In the genomic region with DNA sequence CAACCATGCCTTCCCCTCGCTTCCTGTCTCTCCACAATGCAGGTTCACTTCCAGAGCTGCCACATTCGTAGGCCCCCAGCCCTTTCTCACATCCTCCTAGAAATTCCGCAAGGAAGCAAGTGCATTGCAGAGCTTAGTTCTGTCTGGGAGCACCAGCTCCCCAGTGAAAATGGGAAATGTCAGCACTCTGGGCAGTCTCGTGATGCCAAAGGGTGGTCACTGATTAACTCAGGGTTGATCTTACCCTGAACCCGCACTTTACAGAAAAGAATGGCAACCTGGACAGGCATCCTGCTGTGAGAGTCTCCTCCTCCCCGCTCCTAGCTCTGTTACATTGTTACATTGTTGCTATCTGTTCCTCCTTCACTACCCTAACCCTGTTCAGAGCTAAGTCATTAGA, we compare ENCODE assay signal across 18 mouse cellular contexts. TPM values are rescaled to one million over a fixed set of nuclear protein-coding genes. Genes with fewer than 3 reads are reported as not detected.
A peak's percentile ranks its signal among the peaks of the same experiment; 100 is the strongest.
DNase-seq lines count a peak whose midpoint lies in the region.
"Had no signal": no experiment of that assay in that cellular context is flagged by ENCODE, and none has a peak within 500 bp of the region (broad histone marks: within the 10 kb centered on the region; RNA-seq: fewer than 3 reads in every experiment).

No protein-coding gene starts in this region.

- no peaks in the 10 kb centered on the region for H3K36me3 ChIP-seq in macrophage (ENCODE audit: inconsistent target)
- H3K36me3 ChIP-seq: heart, embryonic 13.5 days had no signal

- no peak overlapping the region for H3K4me3 ChIP-seq in macrophage (ENCODE audit: inconsistent target)
- H3K4me3 ChIP-seq: embryonic facial prominence, embryonic 15.5 days; heart, embryonic 13.5 days; hindbrain, embryonic 10.5 days; midbrain, embryonic 12.5 days had no signal

- peak; percentile 59 for DNase-seq in ZHBTc4 (ENCODE audit: low read depth, low spot score)
- peak; percentile 86 for DNase-seq in kidney, adult 18-20 months
- peak; percentile 85 to 88 for DNase-seq in kidney, postnatal 25 days
- DNase-seq in left cerebral cortex, postnatal 14 days (ENCODE audit: low spot score in 2 of 2) = no peak
- DNase-seq in cerebellum, postnatal 14 days = no peak
- no peak for DNase-seq in cerebellum, adult 18-20 months
- DNase-seq: adrenal gland, postnatal 14 days; gastrocnemius, postnatal 25 days; layer of hippocampus, postnatal 36 days; lung, postnatal 10 days; right cerebral cortex, postnatal 25 days; thymus, adult 18-20 months had no signal

- intact Hi-C loops in left cerebral cortex, postnatal 14 days (cut with DNase I) = no loop called here

- H3K79me2 ChIP-seq in macrophage (ENCODE audit: inconsistent target) = peaks cover 100% of the 10 kb centered on the region

- peak overlapping the region; percentile 32 for H3K27ac ChIP-seq in macrophage
- H3K27ac ChIP-seq: embryonic facial prominence, embryonic 15.5 days; heart, embryonic 13.5 days; hindbrain, embryonic 10.5 days; midbrain, embryonic 12.5 days had no signal

- 100% methylated on average over 6 of the region's 6 CpGs for WGBS in macrophage (ENCODE audit: missing documents)

RNA-seq across cellular contexts. Expression of a gene that starts 16.8 kb away (rescaled TPM):
- 100 to 1,000 TPM; 154 to 501 (median 335) TPM for total RNA-seq in macrophage (2018; cell fraction: chromatin; rRNA removed)
- 10 to 100 TPM; 33.2 to 88.4 (median 66.0) TPM for total RNA-seq in macrophage (2018; cell fraction: cytosol; rRNA removed)
- total RNA-seq in macrophage (2018; cell fraction: nucleus; rRNA removed) = 100 to 1,000 TPM in 25 of 26 experiments, 10 to 100 TPM in 1; 87.8 to 329 (median 181) TPM
- 31.1 to 45.6 TPM (median 42.4 TPM) in 3 replicates for polyA plus RNA-seq in macrophage (2018)
- total RNA-seq in left cerebral cortex, postnatal 14 days (2021) = 100 to 1,000 TPM; 109 to 112 TPM
- total RNA-seq: CH12.LX had no signal

Comparison
In these comparisons a context has a peak if more than half of its experiments do, and no peak if none do; other contexts are left out.
1. DNase-seq: peak in ZHBTc4 (single experiment), kidney, adult 18-20 months (single experiment) and kidney, postnatal 25 days (2 of 2); none in left cerebral cortex, postnatal 14 days (0 of 2), cerebellum, postnatal 14 days (0 of 2) and cerebellum, adult 18-20 months (0 of 2).